Mouse (Mus musculus) CD4-positive helper T cell, adult 2 months (primary cell): ENCODE measurements around the gene Abcc12.

Experiments
- DNase-seq: peaks from one replicate; pipeline ENCODE4 v3.0.0-alpha.2; 2012; ENCODE audit warnings: low read depth, missing footprints, low spot score

The Abcc12 gene

DNA sequence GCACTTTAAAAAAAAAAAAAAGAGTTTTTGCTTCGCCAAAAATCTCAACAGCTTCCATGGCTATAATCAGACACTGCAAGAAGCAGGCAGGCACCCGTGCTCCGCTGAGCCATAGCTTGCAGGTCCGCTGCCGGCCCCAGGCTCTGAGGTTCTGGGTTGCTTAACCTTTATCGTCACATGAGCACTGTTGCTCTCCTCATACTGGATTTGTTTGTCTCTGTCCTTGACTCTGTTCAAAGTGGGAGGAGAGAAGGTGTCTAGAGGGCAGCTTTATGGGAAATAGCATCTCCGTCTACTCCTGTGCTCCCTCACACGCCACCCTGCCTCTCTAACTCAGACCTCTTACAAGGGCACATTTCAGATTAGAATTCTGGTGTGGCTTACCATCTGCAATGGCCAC lies 1.8 kb downstream of the Abcc12 start:
- DNase-seq: no peak

DNA sequence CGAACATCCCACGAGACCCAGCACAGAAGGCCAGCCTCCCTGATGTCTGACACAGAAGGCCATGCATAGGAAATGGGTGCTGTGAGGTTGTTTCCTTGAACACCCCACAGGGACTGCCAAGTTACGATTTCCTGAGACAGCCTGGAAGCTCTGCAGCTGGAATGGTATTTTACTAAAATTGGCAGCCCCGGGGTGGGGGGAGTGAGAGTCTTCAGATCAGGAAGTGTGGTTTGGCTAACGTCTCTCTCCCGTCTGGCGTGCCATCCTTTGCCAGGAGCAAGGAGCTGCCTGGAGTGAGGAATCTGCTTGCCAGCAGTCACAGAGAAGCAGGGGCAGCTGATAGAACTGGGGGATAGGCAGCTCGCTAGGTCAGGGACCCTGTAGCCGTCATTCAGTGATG lies 2.4 kb downstream of the Abcc12 start:
- DNase-seq: no peak

DNA sequence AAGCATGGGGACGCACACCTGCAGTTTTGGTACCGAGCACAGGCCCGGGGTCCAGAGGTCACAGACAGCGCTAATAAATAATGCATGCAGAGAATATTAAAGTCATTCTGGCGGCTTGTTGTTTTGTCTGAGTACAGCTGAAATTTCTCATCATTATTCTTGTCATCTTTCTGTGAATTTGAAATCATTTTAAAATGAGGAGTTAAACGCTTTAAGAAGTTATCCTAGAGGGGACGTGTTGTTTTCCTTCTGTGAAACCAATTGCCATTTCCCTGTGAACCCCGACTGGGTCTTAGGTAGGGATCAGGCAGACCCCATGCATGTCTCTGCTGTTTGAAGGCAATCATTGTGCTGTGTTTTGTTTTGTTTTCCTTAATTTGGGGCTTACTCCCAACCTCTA lies 2.9 kb downstream of the Abcc12 start:
- DNase-seq: no peak

DNA sequence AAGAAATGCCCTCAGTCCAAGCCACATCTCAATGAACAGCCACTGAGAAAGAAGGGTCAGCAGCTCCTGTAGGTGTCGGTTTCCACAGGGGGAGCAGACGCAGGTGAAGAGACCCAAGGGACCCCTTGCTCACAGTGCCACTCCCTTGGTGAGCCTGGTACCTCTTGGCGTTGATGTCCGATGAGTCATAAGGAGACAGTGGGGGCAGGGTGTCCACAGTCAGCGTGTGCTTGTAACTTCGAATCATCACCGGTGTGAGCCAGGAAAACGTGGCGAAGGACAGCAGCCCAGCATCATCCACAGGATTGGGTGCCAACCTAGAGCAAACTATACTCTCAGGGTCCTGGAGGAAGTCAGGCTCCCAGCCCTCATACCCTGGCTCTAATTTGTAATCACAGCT lies 16.8 kb downstream of the Abcc12 start:
- no peak for DNase-seq

DNA sequence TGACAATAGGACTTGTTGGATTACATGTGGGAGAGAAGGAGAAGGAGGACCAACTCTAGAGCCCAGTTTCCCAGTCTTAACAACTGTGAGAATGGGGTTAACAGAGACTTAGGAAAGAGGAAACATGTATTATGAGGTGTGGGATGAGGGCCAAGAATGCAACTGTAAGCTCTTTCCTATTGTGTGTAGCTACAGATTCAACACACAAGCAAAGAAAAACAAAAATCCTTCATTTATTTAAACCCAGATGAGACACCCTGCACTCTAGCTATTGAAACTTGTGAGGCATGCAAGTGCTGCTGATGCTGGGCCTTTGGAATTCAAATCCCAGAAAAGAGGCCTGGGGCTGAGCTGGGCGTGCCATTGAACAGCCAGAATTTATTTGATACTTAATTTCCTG lies 18.7 kb downstream of the Abcc12 start:
- no peak for DNase-seq

DNA sequence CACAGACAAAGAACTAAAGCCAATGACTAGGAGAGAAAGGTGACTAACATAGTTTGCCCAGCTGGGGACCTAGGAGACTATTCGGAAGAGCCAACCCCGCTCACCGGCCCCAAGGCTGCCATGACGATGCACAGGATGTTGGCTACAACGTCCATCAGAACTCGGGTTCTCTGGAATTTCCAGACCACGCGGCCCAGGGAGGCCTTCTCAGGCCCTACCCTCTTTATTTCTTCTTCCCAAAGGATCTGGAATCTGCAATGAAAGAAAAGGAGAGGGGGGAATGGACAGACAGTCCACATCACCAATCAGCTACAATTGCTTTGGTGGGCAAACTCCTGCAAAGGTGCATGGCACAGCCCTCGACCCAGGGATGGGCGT lies 19.8 kb downstream of the Abcc12 start:
- DNase-seq: no peak

DNA sequence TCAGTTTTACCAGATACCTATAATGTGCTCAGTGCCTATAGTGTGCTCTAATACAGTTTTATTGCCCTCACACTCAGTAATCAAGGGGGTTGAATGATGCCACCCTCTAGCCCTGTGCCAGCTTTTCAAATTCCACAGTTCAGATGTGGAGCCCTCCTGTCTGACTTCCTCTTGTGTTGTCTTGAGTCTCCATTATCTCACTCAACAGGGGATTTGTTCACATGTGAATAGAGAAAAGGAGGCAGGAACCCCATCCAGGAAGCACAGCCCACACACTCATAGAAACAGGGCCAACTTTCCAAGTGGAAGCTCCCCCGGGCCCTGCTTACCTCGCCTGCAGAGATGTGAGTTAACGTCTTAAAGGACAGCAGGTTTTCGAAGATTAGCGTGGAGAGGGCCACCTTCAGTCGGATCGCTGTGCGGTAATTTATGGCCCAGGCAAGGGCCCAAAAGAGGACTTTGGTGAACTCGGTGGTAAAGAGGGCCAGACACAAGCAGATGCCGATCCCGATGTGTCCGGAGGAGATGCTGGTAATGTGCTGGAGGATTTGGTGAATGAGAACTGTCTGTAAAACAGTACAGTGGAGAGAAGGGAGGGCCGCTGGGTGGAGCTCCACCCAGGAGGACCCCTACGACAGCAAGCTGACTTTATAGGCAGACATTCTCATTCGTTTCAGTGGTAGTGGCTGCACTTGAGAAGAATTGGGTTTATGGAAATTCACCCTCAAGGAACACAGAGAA lies 20.4 kb downstream of the Abcc12 start:
- no peak for DNase-seq

DNA sequence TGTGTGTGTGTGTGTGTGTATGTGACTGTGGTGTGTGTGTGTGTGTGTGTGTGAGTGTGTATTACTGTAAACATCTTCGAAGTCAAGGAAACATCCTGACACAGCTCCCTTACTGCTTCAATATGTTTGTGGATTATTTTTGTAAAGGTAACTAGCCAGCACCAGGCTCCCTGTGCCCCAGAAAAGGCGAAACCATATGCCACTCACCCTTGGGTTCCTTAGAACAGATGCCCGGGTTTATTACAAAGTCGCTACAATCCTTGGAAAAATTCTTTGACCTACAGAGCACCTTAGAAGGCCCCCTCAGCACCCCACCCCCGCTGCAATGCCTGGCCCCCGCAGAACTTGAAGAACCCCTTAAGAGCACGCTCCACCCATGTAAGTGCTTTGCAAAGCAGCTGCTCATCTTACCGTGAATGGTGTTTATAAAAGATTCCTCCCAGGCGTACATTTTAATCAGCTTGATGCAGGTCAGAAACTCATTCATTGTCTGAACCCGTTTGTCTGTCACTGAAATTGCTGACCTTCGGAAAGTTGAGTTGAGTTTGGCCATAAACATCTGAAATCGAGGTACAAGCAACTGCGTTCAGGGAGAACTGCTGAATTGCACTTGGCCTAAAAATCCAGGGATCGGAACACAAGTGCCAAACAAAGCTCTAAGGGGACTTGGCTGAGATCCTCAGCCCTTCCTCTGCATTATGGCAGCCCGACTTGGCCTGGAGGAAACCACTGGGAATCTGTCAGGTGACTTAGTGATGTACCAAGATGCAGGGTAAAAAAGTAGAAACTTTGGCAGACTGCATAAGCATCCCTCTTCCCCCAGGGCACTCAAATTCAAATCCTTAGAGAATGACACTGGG lies 23.1 kb downstream of the Abcc12 start:
- DNase-seq: no peak

DNA sequence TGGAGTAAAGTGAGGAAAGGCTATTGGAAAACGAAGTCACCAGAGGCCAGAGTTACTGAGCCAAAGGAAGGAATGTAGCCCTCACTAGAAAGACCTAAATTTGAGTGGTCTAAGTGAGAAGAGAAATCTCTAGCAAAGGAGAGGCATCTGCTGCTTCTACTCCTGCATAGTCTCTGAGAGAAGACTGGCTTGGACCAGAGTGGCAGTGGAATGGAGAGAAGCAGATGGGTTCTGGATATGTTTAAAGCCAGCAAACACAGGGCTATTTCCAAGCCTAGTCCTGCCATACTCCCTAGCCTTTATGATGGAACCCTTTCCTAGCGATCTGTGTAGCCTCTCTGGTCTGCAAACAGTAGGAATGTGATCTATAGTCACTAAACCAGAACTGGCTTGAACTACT lies 24.9 kb downstream of the Abcc12 start:
- DNase-seq: no peak

DNA sequence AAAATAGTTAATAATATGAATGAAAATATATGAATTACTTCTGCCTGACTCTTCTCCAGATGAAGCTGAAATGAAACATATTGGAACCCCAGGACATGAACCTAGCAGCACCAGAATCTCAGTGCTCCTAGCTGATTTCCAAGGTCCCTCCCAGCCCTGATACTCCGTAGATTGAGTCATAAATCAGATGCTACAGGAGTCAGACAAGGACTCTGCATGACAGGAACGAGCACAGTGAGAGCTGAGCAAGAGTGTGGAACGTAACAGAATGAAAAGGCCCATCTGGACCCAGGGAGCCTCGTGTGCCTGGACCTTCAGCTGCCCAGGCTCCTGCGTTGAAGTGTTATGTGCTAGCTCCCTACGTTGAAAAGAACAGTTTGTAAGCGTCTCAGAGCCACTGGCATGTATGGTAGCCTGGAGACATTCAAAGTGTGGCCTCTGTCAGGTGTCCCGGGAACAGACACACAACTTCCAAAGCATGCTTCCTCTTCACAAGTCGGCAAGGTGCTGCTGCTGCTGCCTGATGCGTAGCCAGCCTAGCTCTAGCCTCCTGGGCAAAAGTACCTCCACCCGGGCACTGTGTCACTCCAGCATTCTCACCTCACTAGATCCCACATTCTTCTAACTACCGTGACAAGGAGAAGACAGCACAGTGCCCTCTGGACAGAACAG lies 26.1 kb downstream of the Abcc12 start:
- no peak for DNase-seq

DNA sequence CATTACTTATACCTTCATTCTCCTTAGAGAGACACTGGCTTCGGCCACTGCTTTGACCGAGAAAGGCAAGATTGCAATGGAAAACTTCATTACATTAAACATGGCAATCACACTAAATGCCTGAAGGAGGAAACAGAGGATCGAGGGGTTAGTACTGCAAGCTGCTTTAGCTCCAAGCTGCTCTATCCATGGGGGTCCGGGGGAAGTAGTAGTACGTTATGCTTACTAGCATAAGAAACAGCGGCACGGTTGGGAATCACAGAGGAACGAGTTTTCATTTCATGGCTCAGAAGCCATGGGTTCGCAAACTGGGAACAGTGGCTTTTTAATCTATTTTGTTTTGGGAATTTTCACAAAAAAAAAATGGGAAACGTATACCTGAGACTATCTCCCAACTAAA lies 30.0 kb downstream of the Abcc12 start:
- DNase-seq: no peak

DNA sequence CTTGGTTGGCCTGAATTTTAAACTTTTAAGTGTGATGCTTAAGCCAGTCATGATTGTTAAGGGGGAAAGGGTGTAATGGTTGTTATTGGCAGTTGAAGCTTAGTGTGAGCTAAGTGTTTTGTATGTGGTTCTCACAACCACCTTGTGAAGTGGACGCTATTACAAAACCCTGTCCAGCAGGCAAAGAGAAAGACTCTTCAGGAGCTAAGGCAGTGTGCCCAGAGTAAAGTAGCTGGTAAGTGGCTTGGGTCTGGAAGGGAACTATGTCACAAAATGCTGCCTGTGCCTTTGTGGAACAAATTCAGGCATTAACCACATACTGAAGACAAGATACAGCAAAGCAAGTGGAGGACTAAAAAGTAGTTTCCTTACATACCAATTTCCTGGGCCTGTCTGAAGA lies 34.5 kb downstream of the Abcc12 start:
- no peak for DNase-seq

DNA sequence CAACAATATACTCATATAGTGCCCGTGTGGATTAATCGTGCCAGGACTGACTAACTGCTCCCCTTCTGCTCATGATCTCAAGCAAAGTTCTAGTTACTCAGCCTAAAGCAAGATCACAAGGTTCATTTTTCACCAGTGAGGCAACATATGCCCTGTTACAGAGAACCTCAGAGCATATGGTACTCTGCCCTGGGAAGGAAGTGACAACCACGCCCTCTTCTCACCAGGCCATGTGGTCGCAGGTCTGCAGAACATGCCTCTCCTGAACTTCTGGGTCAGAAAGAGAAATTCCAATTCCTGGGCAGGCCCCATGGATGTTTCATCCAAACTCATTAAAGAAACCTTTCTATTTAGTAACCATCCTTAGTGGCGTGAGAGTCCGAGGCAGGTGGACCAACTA lies 39.6 kb downstream of the Abcc12 start:
- DNase-seq: no peak

DNA sequence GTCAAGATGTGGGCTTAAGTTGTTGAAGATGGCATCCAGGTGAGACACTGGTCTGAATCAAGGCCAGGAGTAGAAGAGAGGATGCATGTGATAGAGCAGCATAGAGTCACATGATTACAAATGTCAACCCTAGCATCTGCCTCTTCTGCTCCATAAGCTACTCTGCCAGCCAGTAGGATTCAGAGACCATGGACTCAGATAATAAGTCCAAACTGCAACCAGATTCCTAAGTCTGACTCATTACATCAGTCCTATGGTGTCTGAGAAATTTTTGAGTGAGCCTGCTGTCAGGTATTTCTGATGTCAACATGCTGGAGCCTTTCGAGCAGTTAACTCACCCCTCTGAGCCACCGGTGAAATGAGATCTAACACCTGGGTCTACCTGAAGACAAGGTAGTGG lies 40.1 kb downstream of the Abcc12 start:
- no peak for DNase-seq

DNA sequence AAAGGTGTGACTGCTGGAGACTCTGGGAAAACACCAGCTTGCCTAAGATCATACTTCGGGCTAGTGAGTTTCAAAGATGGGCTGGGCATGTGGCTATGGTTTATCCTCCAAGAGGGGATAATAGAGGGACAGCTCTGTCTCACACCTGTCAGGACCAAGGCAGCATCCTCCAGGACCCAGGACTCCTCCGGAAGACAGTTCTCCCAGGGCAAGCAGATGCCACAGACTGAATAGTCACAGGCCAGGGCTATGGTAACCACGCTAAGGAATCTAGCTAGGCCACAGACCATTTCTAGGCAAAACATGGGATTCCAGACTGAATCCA lies 43.9 kb downstream of the Abcc12 start:
- no peak for DNase-seq

DNA sequence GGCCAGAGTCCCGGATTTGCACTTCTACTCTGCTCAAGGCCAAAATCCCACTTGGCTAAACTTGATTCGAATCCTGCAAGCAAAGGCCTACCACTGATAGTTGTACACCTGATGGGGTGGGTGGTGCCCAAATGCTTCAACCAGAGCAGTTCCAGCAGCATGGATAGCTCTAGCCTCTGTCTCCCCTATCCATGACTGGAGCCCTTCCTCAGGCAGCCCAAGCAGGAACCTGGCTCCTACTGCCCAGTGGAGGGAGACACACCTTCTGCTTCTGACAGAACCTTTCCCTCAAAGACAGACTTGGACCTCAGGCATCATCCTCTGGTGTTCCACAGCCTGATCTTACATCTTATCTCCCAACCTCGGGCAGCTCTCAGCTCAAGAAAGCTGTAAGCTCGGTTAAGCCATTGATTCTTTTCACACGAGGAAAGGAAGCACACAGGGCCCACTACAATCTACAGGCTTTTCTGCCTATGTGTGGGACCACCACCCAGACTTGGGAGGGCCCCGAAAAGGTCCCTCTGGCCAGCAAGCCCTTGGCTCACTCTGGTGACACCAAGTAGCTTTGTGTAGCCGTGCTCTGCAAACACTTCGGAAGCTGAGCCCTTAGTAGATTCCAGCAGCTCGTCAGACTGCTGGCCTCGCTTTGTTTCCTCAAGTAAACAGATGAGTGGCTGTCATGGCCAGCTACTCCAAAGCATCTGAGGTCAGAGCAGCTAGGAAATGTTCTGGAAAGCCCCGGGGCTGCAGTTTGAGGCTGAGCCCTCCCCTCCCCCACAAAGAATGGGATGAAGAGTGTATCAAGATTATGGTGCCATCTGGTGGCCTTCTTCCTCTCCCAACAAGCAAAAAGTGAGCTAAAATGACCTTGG lies 44.5 kb downstream of the Abcc12 start:
- DNase-seq: no peak

DNA sequence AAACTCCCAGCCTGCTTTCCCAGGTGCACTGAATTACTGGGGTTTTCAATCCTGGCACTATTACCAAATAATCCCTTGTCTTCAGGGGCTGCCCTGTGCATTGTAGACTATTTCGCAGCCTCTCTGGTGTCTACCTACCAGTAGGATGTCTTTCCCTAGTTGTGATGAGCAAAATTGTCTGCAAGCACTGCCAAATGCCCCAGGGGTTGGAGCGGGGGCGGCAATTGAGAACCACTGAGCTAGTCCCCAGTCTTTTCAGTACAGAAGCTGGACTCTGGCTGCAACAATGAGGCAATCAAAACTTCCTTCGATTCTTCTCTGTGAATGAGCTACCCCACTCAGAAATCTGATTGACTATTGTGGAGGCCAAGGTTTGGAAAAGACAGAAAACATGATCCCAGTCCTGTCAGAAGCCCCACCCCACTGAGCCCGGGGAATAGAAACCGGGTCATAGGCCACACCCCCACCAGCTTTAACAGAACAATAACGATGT lies 45.4 kb downstream of the Abcc12 start:
- no peak for DNase-seq

DNA sequence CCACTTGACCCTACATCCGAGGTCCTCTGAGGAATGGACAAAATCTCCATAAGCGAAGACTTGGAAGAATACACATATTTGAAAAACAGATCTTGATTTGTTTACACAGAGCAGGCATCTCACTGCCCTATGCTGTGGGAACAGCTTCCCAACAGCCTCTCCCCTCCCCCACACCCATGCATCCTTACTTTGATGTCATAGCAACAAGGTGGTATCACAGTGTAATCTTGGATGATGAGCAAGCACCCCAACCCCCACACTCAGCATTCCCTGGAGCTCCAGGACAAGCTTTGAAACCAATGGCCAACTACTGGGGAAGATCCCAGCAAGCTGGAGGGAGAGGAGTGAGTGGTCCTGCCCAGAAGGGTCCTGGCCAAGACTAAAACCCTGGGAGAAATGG lies 50.8 kb downstream of the Abcc12 start:
- no peak for DNase-seq

DNA sequence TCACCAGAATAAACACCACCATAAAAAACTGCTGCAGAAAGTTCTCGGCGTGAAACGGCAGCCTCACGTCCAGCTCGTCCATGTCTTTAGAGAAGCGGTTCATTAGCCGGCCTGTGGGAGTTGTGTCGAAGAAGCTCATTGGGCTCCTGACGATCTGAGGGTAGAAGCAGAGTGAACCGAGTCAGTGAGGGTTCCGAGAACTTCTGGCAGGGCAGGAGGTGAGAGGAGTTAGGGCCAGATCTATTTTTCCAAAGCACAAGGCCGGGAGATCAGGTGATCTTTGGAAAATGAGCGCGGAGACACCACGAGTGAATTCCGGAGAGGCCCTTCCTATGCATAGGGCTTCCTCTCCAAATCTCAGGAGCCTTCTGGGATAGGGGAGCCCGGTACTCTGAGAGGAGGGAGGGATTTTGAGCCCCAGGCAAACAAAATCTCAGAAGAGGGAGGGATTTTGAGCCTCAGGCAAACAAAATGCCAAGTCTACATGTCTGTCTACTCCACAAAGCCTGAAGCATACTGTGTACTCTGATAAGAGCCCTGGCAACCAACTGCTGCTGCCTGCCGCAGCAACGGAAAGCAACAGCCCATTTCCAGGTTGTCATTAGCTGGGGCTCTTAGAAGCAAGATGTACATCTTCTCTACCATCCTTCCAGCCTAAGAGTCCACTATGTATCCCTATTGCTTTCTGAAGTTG lies 53.0 kb downstream of the Abcc12 start:
- DNase-seq: no peak

DNA sequence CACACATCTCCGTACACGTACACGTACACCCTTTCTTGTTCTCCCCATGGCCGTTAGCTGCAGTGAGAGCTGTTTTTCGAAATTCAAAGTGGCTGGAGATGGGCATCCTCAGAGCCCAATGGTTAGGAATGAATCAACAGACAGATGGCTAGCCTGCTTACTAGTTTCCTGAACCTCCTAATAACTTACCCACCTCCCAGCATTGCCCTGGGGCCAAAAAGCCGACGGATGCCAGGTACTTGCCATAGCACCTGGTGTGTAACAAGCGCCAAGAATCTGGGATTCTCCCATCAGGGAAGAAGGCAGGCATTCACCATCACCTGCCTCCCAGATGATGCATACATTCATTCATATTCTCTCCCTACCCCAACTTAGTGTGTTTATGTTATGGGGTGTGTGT lies 53.7 kb downstream of the Abcc12 start:
- DNase-seq: no peak

DNA sequence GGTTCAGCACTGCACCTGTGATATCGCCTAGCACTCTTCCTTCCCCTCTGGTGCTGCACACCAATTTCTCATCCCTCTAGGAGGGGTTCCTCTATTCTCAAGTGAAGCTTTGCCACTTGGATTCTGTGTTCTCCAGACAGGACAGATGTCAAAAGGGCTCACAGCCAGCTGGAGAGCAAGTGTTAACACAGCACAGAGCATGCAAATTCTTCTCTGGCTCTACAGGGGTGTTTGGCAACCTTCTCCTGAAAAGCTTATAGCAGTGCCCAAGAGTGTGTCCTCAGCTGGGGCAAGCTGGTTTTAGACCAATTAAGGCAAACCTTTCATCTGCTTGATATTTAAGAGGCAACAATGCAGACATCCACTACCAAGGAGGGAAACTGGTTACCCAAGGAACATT lies 66.3 kb downstream of the Abcc12 start:
- no peak for DNase-seq
